In genomic region chr4:15596431-15596830, GRCm38 (mm10) we compare ENCODE assay signal across 26 mouse cellular contexts.
DNase-seq lines count a peak whose midpoint lies in the region; TF ChIP-seq lines count a peak whose summit lies in the region.
"Had no signal": no experiment of that assay in that cellular context is flagged by ENCODE, and none has a peak within 500 bp of the region (broad histone marks: within the 10 kb centered on the region; RNA-seq: fewer than 3 reads in every experiment).

No protein-coding gene starts in this region.

- H3K4me3 ChIP-seq in layer of hippocampus, adult 2 months: no peak overlapping the region
- H3K4me3 ChIP-seq: embryonic facial prominence, embryonic 12.5 days; heart, adult 2 months; heart, embryonic 12.5 days; limb, embryonic 10.5 days; limb, embryonic 15.5 days; liver, embryonic 13.5 days; megakaryocyte, embryonic 14.5 days; midbrain, embryonic 12.5 days had no signal

- no peak for DNase-seq in layer of hippocampus, adult 2 months (ENCODE audit: low spot score in 2 of 2)
- no peak for DNase-seq in layer of hippocampus, postnatal 25 days (ENCODE audit: extremely low spot score in 1 of 2, low spot score in 1 of 2)
- peak; percentile 62 to 64 for DNase-seq in cerebellum, adult 18-20 months
- DNase-seq in cerebellum, adult 9-11 months: peak; percentile 67
- peak; percentile 10 for DNase-seq in forelimb bud, embryonic 11.5 days (ENCODE audit: low read depth, low spot score)
- no peak for DNase-seq in thymus, postnatal 25 days
- DNase-seq in T-cell, adult 2 months (ENCODE audit: low spot score): no peak
- DNase-seq: adrenal gland, adult 2 months; adrenal gland, postnatal 36 days; B cell, adult 2 months; embryo, embryonic 11 days; gastrocnemius, postnatal 25 days; heart, adult 2 months; kidney, postnatal 25 days; liver, embryonic 13.5 days; lung, adult 18-20 months; lung, postnatal 4 days; spleen, adult 18-20 months; thymus, postnatal 14 days had no signal

- no peak for TF ChIP-seq CTCF in layer of hippocampus, adult 2 months (conservative IDR thresholded peaks at IDR 0.05)

- H3K27ac ChIP-seq in layer of hippocampus, adult 2 months: peak overlapping the region; percentile 75
- H3K27ac ChIP-seq: embryonic facial prominence, embryonic 12.5 days; heart, adult 2 months; hindbrain, embryonic 14.5 days; limb, embryonic 10.5 days; limb, embryonic 15.5 days; liver, embryonic 13.5 days; midbrain, embryonic 12.5 days had no signal

Comparison
In these comparisons a context has a peak if more than half of its experiments do, and no peak if none do; other contexts are left out.
1. DNase-seq: peak in cerebellum, adult 18-20 months (2 of 2), cerebellum, adult 9-11 months (single experiment) and forelimb bud, embryonic 11.5 days (single experiment); none in layer of hippocampus, adult 2 months (0 of 2), layer of hippocampus, postnatal 25 days (0 of 2), thymus, postnatal 25 days (single experiment) and T-cell, adult 2 months (single experiment).